Mouse (Mus musculus) brown adipose tissue, adult 24 weeks (tissue): ENCODE data around the gene Paxx. TPM values are rescaled to one million over a fixed set of nuclear protein-coding genes. Genes with fewer than 3 reads are reported as not detected.
A peak's percentile ranks its signal among the peaks of the same experiment; 100 is the strongest.

Experiments
- H3K27ac ChIP-seq: fragments of 200-500 bp; replicated peaks from 2 replicates; pipeline ENCODE4 v1.5.1; 2012; ENCODE audit warnings: low read depth, mild to moderate bottlenecking, low read length
- H3K4me1 ChIP-seq: fragments of 200-500 bp; 2 replicates; pipeline ENCODE4 v1.6.1; 2012; ENCODE audit warnings: low read length, mixed read lengths; ENCODE audit not compliant: control insufficient read depth, insufficient read depth, insufficient read length
- H3K4me3 ChIP-seq: fragments of 200-500 bp; 2 replicates; pipeline ENCODE4 v1.5.1; 2012; ENCODE audit warnings: low read depth, mild to moderate bottlenecking, low read length, moderate library complexity; ENCODE audit not compliant: insufficient read depth
- polyA plus RNA-seq: library from polyadenylated mRNA; stranded (reverse); fragments of >200 nt; gene quantifications from 2 replicates; pipeline ENCODE4 v1.2.4, GENCODE M21; 2012; ENCODE audit not compliant: missing spikeins, insufficient read depth, insufficient read length

Paxx gene
- polyA plus RNA-seq, 1 experiment: 218 TPM

DNA sequence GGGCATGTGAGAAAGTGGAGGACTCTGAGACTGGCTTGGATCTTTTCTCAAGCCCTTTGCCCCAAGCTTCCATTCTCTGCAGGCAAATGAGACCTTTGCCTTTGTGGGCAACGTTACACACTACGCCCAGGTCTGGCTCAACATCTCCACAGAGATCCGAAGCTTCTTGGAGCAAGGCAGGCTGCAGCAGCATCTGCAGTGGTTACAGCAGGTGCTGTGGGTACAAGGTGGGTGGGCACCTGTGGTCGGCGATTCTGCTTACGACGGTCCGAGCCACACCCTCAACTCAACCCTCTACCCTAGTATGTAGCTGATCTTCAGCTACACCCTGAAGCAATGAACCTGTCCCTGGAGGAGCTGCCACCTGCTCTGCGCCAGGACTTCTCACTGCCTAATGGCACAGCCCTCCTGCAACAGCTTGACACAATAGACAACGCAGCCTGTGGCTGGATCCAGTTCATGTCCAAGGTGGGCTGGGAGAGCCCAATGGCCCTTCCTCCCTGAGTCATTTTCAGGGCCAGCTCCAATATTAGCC, 24.5 kb downstream of the Paxx start:
- no peak overlapping the region for H3K4me3 ChIP-seq
- H3K27ac ChIP-seq: no peak overlapping the region
- no peaks in the 10 kb centered on the region for H3K4me1 ChIP-seq

DNA sequence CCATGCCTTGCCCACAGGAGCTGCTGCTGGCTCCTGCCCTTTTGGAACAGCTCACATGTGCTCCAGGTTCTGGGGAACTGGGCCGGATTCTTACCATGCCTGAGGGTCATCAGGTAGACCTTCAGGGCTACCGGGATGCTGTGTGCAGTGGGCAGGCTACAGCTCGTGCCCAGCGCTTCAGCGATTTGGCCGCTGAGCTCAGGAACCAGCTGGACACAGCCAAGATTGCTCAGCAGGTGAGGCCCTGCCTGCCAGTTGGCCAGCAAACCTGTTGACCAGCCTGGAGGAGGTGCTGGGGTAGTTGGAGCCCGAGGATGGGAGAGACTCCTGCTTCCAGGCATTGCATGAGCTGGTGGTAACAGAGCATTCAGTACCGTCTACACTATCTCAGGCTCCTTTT, 26.6 kb downstream of the Paxx start:
- no peak overlapping the region for H3K4me3 ChIP-seq
- no peak overlapping the region for H3K27ac ChIP-seq
- H3K4me1 ChIP-seq: no peaks in the 10 kb centered on the region

DNA sequence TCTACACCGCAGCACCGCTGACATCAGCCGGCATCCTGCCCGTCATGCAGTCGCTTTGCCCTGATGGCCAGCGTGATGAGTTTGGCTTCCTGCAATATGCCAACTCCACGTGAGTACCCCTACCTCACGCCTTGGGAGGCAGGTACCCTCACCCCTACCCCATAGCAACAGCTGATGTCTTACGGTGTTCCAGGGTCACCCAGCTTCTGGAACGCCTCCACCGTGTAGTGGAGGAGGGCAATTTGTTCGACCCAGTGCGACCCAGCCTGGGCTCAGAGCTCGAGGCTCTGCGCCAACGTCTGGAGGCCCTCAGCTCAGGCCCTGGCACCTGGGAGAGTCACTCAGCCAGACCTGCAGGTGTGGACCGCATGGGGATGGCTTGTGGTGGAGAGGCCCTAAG, 27.8 kb downstream of the Paxx start:
- Histone ChIP-seq H3K4me3 (no peak overlapping the region), H3K27ac (no peak overlapping the region), H3K4me1 (peaks cover 2% of the 10 kb centered on the region; the same call in 1 of the 2 replicates)

DNA sequence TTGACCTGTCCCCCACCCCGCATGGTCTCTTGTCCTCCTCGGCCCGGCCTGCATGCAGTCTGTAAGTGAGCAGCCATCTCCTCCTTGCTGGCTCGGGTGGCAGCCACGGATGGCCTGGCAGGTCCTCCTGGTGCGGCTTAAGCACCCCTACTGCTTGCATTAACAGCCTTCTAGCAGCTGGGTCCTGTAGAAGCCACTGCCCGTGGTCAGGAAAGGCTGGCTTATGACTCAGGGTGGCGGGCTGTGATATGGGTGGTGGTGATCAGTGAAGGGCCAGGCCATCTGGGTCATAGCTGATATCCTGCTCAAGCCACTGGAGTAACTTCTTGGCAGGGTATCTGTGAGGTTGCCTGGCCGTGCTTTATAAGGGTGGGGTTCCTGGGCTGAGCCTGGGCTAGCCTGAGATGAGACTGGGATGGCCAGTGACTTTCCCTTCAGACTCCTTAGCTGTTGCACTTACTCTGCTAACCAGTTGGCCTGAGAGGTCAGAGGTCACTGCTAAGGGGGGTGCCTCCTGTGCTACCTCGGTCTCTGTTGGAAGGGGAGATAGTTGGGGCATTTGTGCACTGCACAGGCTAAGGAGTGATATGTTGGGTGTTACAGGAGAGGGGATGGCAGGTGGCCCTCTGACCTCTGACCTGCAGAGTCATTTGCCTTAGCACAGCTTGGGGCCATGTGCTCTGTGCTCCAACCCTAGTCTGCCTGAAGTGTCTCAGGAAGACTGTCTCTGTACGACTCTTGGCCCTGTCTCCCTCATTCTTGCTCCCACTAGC, 28.4 kb downstream of the Paxx start:
- H3K4me3 ChIP-seq: no peak overlapping the region
- H3K4me1 ChIP-seq: peaks cover 2% of the 10 kb centered on the region; the same call in 1 of the 2 replicates

DNA sequence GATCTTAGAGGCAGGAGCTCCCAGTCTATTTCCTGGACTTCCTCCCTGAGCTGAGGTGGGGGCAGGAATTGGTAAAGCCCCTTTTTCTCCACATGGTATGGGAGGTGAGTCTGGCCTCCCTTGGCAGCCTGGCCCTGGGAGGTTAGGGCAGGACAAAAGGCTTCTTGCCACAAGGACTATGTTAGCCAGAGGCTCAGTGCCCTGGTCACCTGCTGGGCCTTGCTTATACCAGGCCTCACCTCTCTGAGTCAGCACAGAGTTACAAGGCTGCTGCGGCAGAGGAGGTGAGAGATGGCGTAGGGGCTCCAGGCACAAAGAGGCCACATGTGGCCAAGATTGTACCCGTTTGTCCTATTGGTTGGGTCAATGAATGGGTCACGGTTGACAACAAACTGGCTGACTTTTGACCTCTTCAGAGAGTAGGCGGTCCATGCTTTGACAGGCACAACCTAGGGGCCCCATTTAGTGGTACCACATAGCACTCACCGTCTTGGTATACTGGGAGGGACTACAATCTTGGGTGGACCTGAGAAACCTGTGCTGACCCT, 29.5 kb downstream of the Paxx start:
- Histone ChIP-seq H3K4me1 (peaks cover 2% of the 10 kb centered on the region; the same call in 1 of the 2 replicates), H3K4me3 (no peak overlapping the region), H3K27ac (no peak overlapping the region)

More for the DNA sequence above, 28.4 kb downstream of the Paxx start:
- H3K27ac ChIP-seq: no peak overlapping the region

DNA sequence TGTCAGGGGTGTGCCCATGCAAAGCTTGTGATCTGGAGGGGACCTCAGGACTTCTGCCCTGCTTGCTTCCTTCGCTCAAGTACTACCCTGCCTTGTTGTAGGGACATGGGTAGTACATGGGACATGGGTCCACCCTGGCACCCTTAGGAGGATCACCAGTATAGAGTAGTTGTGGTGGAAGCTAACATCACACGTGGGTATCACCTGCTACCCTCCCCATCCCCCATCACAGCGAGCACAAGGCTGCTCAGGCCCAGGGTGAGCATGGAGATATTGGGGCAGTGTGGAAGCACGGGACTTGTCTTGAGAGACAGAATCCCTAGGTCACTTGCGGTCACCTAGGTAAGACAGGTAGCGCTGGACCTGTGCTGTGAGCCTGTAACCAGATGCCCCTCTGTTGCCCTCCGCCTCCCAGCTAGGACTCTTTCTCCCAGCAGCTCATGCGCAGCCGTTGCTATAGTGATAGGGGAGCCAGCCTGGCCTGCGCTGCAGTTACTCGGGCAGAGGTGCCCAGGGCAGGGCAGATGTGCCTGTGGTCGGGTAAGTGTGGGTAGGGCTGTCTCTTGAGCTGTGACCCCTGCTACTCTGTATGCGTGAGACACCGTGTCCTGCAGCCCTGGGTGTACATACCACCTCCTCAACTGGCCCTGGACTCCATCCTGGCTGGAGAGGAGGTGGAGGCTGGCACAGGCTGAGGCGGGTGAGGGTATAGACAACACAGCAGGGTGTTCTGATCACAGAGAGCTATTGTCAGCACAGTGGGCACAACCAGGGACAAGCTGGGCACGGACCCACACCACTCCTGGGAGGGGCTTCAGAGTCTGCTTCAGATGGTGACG, 30.3 kb downstream of the Paxx start:
- H3K4me1 ChIP-seq: peaks cover 2% of the 10 kb centered on the region; the same call in 1 of the 2 replicates
- H3K27ac ChIP-seq: no peak overlapping the region
- H3K4me3 ChIP-seq: no peak overlapping the region

DNA sequence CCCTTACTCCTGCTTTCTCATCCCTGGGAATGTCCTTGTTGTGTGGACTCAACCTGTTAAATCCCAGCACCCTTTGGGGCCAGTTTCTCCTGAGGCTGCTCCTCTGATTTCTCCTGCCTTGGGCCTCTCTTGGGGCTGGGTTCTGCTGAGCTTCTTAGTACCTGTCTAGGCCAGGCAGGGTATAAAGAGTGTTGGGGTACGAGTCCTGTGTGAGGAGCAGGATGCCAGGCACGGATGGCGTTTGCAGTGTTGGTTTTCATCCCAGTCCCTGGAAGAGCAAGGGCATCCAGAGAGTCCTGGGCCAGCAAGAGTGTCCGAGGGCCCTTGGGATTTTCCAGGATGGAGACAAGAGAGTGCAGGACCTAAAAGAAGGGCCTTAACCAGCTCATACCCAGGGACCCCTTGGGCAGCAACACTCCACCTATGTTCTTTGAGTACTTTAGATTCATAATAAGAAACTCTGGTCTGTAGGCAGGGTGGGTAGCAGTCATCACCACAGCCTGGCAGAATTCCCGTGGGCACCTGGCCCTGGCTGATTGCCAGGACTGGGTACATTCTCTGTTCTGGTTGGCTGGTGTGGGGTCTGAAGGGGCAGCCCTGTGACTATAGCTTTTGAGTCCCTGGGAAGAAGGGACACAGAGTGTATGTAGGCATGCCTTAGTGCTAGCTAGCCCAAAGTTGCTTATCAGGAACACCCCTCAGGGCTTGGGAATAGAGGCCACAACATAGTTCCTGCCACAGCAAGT, 31.3 kb downstream of the Paxx start:
- Histone ChIP-seq H3K27ac (no peak overlapping the region), H3K4me3 (peak overlapping the region; percentile 76), H3K4me1 (peaks cover 2% of the 10 kb centered on the region; the same call in 1 of the 2 replicates)

DNA sequence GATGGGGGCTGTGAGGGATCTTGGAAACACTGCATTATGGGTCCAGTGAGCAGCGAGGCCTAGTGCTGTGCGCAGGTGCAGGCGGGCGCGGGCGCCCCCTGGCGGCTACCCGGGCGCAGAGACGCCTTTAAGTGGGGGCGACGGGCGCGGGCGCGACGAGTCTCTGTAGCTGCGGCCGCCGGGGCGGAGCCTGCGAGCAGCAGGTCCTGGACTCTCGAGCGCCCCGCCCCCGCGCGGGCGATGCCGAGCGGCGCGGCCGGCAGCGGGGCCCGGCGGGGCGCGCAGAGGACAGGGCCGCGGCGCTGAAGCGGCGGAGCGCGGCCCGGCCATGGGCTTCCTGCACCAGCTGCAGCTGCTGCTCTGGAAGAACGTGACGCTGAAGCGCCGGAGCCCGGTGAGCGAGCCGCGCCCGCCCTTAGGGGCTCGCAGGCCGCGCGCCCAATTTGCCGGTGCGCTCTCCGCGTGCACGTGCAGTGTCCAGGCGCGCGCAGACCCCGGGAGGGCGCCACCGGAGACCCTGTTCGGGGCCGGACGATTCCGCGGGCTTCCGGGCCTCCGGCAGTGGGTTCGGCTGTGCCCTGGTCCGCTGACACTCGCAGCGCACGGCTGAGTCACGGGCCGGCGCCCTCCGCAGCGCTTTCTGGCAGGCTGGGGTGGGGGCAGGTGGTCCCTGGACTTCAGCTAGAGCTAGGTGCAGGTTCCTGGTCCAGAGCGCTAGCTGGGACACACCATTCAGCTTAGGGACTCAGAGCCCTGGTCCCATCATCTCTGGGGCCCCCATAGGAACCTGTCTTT, 32.3 kb downstream of the Paxx start, which contains the start of gene Abca2:
Abca2 (plus strand) TSS at position 262 of the 795 bp plus-strand sequence.
- peak within 1 kb of the TSS; percentile 76 for H3K4me3 ChIP-seq
- no peak within 1 kb of the TSS for H3K27ac ChIP-seq
- H3K4me1 ChIP-seq: peaks cover 2% of the 10 kb centered on the region; the same call in 1 of the 2 replicates

DNA sequence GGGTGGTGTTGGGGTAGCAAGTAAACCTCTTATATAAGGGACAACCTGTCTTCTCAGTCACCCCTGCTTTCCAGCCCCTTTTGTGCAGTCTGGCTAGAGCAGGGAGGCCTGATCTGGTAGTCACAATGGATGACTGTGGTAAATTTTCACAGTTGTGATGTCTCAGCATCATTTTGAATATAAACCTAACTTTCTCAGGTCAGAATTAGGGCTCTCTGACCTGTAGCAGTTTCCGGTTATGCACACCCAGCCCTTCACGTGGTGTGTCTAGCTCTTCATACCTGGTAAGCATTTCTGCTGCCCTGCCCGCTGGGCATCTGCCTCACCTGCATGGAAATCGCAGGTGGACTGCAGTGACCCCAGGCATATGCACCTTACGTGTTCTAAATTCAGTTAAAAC, 33.6 kb downstream of the Paxx start:
- Histone ChIP-seq H3K4me1 (peaks cover 2% of the 10 kb centered on the region; the same call in 1 of the 2 replicates), H3K27ac (no peak overlapping the region), H3K4me3 (no peak overlapping the region)

DNA sequence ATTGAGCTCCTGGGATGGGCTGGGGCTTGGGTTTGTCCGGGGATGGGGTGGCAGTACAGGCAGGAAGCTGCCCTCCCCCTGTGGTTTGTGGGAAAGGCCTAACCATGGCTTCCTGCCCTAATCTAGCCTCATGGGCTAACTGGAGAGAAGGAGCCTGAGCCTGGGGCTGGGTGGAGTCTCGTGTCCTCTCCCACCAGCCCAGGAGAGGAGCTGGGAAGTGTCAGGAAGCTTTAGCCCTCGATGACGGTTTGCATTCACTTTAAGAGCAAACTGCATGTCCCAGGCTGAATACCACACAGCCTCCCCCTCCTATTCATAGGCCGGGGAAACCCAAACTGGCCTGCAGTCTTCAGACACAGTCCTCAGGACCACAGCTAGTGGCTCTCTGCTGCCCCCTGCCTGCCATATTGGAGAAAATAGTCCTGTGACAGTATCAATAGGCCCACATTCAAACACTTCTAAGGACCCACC, 34.1 kb downstream of the Paxx start:
- H3K4me3 ChIP-seq: no peak overlapping the region
- H3K27ac ChIP-seq: no peak overlapping the region
- peaks cover 2% of the 10 kb centered on the region; the same call in 1 of the 2 replicates for H3K4me1 ChIP-seq

DNA sequence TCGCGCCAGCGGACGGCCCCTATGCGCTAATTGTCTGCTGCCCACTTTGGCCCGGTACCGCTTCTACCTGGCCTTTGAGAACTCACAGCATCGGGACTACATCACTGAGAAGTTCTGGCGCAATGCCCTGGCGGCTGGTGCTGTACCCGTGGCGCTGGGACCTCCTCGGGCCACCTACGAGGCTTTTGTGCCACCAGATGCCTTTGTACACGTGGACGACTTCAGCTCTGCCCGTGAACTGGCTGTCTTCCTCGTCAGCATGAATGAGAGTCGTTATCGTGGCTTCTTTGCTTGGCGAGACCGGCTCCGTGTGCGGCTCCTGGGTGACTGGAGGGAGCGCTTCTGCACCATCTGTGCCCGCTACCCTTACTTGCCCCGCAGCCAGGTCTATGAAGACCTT, 35.4 kb downstream of the Paxx start:
- Histone ChIP-seq H3K27ac (no peak overlapping the region), H3K4me1 (peaks cover 2% of the 10 kb centered on the region; the same call in 1 of the 2 replicates), H3K4me3 (no peak overlapping the region)

DNA sequence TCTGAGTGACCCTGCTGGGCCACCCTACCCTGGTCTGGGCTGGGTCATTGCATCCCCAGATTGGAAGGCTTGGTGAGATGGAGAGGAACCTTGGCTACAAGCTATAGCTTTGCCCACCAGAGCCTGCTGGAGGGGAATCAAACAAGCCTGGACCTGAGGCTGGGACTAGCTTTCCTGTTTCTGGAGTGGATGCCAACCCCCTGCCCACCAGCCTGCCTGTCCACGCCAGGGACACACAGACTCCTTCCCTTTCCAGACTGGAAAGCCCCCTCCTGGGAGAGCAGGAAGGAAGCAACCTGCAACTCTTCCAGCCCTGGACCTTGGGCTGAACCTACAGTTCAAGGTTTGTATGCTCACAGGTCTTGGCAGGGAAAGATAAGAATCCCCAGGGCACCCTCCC, 37.3 kb downstream of the Paxx start:
- H3K4me1 ChIP-seq: peaks cover 2% of the 10 kb centered on the region; the same call in 1 of the 2 replicates
- H3K4me3 ChIP-seq: no peak overlapping the region
- no peak overlapping the region for H3K27ac ChIP-seq

DNA sequence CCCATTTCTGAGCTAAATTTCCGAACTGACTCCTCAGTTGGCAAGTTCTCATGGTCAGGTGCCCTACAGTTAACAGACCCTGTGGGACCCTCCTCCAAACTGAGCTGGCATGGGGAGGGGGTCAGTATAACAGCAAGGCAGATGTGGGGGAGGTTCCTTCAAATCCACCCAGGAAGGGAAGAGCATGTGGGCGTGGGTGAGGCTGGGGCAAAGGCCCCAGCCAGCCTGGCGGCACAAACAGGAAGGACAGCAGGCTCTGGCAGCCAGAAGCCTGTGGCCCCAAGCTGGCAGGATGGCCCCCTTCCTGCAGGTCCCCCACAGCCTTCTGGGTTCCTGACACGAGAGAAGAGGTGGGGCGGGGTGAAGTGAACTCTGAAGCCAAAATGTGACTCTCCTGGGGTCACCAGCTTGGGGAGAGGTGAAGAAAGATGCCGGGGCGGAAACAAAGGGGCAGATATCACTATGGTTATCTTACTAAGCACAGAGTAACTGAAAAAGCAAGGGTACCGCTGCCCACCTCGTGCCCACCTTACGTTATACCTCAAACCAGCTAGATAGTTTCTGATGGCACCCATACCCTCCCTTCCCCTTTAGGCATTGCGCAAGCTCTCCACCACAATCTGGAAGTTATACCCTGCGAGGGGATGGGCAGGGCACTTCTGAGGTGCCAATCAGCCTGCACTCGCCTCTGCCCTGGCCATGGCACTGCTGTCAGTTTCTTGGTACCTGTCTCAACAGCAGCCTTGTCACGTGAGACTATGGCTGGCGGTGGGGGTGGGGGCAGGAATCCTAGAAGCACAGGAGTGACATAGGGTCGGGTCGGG, 38.1 kb downstream of the Paxx start, which contains the start of gene Fut7:
Fut7 (plus strand) TSS at position 681 of the 824 bp plus-strand sequence.
- peak within 1 kb of the TSS; percentile 60; the same call in 1 of the 2 replicates for H3K27ac ChIP-seq
- H3K4me1 ChIP-seq: no peaks in the 10 kb centered on the region
- no peak within 1 kb of the TSS for H3K4me3 ChIP-seq
